Mouse (Mus musculus) layer of hippocampus, adult 18-20 months (tissue): Measurements from ENCODE around the gene Cngb1. TPM values are rescaled to one million over a fixed set of nuclear protein-coding genes. Genes with fewer than 3 reads are reported as not detected.

Experiments
- DNase-seq, 2 experiments: peaks; one replicate each; pipeline ENCODE4 v3.0.0; 2022; ENCODE audit warnings: low spot score in 2 of 2
- long read RNA-seq: library from polyadenylated mRNA; stranded (forward); transcript quantifications from one replicate; pipeline ENCODE4 v2.0.0, GENCODE M21; 2021
- total RNA-seq, 2 experiments: library from RNA; stranded (reverse); gene quantifications; 2 replicates each; pipeline ENCODE4 v1.2.3; 2021

Gene Cngb1
- total RNA-seq, result under 1 TPM; 0.76 to 0.79 TPM
- long read RNA-seq, result 0 reads

- DNase-seq, result no peak
These were observed at the start of gene Cngb1 for GRCm38 (mm10) chr8:95306431-95306830. Gene Cngb1, minus strand, starts transcription at chr8:95306585.

- DNase-seq, result no peak
These were observed 48.2 kb upstream of the Cngb1 start for GRCm38 (mm10) chr8:95354606-95355005.

- DNase-seq, result no peak
These were observed 46.8 kb upstream of the Cngb1 start for GRCm38 (mm10) chr8:95352871-95353866.

GRCm38 (mm10) chr8:95352151-95352870, 45.9 kb upstream of the Cngb1 start, which contains the start of gene Mmp15:
Gene Mmp15, plus strand, starts transcription at chr8:95352268.
- peak; percentile 32 to 50 for DNase-seq

GRCm38 (mm10) chr8:95351461-95351860, 45.1 kb upstream of the Cngb1 start:
- no peak for DNase-seq

- DNase-seq, result peak; percentile 64 to 81
These were observed 42.6 kb upstream of the Cngb1 start for GRCm38 (mm10) chr8:95348811-95349630.

GRCm38 (mm10) chr8:95348356-95348755, 42.0 kb upstream of the Cngb1 start:
- DNase-seq, result no peak

GRCm38 (mm10) chr8:95346643-95347545, 40.5 kb upstream of the Cngb1 start:
- DNase-seq, result peak; percentile 58 to 92

- DNase-seq, result no peak
These were observed 38.3 kb upstream of the Cngb1 start for GRCm38 (mm10) chr8:95344668-95345067.

GRCm38 (mm10) chr8:95341721-95342120, 35.3 kb upstream of the Cngb1 start:
- no peak for DNase-seq

GRCm38 (mm10) chr8:95336363-95336762, 30.0 kb upstream of the Cngb1 start:
- DNase-seq, result no peak

GRCm38 (mm10) chr8:95335706-95336105, 29.3 kb upstream of the Cngb1 start:
- no peak for DNase-seq

- DNase-seq, result no peak
These were observed 26.2 kb upstream of the Cngb1 start for GRCm38 (mm10) chr8:95332437-95333199.

GRCm38 (mm10) chr8:95331720-95332436, 25.5 kb upstream of the Cngb1 start, which contains the start of the genes Zfp319 and Usb1:
Gene Zfp319, minus strand, starts transcription at chr8:95331950.
Gene Usb1, plus strand, starts transcription at chr8:95332284.
- peak; percentile 84 to 91 for DNase-seq

GRCm38 (mm10) chr8:95331156-95331719, 24.9 kb upstream of the Cngb1 start:
- DNase-seq, result no peak

- no peak for DNase-seq
These were observed 24.0 kb upstream of the Cngb1 start for GRCm38 (mm10) chr8:95330367-95330766.

GRCm38 (mm10) chr8:95327866-95328465, 21.6 kb upstream of the Cngb1 start:
- no peak for DNase-seq

- no peak for DNase-seq
These were observed 20.4 kb upstream of the Cngb1 start for GRCm38 (mm10) chr8:95326822-95327221.
